Mouse (Mus musculus): ENCODE results near the gene Cab39l.
"Not testable (repeated sequence)": the region's sequence is repeated elsewhere in the genome, so short reads cannot be mapped to it uniquely, and the experiment has no call there.

Cab39l gene

GRCm38 (mm10) chr14:59591901-59592300, 151.1 kb downstream of the Cab39l start:
- no peak for DNase-seq

GRCm38 (mm10) chr14:59592593-59592992, 151.8 kb downstream of the Cab39l start:
- no peak for DNase-seq

GRCm38 (mm10) chr14:59594988-59595387, 154.2 kb downstream of the Cab39l start:
- no peak for DNase-seq

GRCm38 (mm10) chr14:59597398-59598259, 156.9 kb downstream of the Cab39l start, which contains the start of gene Cdadc1:
Gene Cdadc1 (minus strand): TSS chr14:59597959.
- DNase-seq: peak; percentile 93

GRCm38 (mm10) chr14:59598260-59598627, 157.5 kb downstream of the Cab39l start:
- DNase-seq: no peak

- no peak for DNase-seq
These were observed 163.4 kb downstream of the Cab39l start for GRCm38 (mm10) chr14:59604002-59604645.

GRCm38 (mm10) chr14:59605671-59606353, 165.0 kb downstream of the Cab39l start:
- peak; percentile 31 for DNase-seq

- no peak for DNase-seq
These were observed 166.2 kb downstream of the Cab39l start for GRCm38 (mm10) chr14:59607021-59607420.

GRCm38 (mm10) chr14:59612920-59613625, 172.3 kb downstream of the Cab39l start:
- peak; percentile 22 for DNase-seq

- not testable (repeated sequence) for DNase-seq
These were observed 173.4 kb downstream of the Cab39l start for GRCm38 (mm10) chr14:59614149-59614548.

GRCm38 (mm10) chr14:59616802-59617201, 176.0 kb downstream of the Cab39l start:
- DNase-seq: no peak

GRCm38 (mm10) chr14:59624326-59624885, 183.6 kb downstream of the Cab39l start:
- no peak for DNase-seq

- peak; percentile 59 for DNase-seq
These were observed 184.5 kb downstream of the Cab39l start, which contains the start of gene Shisa2 for GRCm38 (mm10) chr14:59625158-59625805. Gene Shisa2 (plus strand): TSS chr14:59625308.

GRCm38 (mm10) chr14:59625806-59626364, 185.1 kb downstream of the Cab39l start:
- no peak for DNase-seq

- peak; percentile 16 for DNase-seq
These were observed 185.9 kb downstream of the Cab39l start for GRCm38 (mm10) chr14:59626711-59627110.

- no peak for DNase-seq
These were observed 186.4 kb downstream of the Cab39l start for GRCm38 (mm10) chr14:59627142-59627680.

- no peak for DNase-seq
These were observed 187.1 kb downstream of the Cab39l start for GRCm38 (mm10) chr14:59627823-59628222.

- no peak for DNase-seq
These were observed 188.5 kb downstream of the Cab39l start for GRCm38 (mm10) chr14:59629308-59629707.

- no peak for DNase-seq
These were observed 189.3 kb downstream of the Cab39l start for GRCm38 (mm10) chr14:59630096-59630495.

- DNase-seq: no peak
These were observed 191.3 kb downstream of the Cab39l start for GRCm38 (mm10) chr14:59632067-59632466.

GRCm38 (mm10) chr14:59633295-59633898, 192.6 kb downstream of the Cab39l start:
- no peak for DNase-seq
